ENCODE assay signal across 16 mouse cellular contexts in the genomic region with DNA sequence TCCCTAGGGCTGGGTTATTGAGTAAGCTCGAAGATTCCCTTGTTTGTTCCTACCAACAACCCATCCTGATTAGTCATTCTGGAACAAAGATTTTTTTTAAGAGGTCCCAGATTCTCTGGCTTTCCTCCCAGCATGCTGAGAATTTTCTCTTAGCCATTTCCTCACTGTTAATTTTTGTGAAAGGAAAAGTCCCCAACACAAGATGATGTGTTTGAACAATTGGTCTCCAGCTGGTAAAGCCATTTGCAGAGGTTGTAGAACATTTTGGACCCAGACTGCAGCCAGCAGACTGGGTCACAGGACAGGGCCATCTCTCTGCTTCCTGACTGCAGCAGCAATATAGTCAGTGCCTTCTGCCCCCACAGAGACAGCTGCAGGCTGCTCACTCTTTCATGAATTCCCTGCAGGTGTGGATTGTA. TPM values are rescaled to one million over a fixed set of nuclear protein-coding genes. Genes with fewer than 3 reads are reported as not detected.
DNase-seq lines count a peak whose midpoint lies in the region; ATAC-seq and TF ChIP-seq lines count a peak whose summit lies in the region.
"Had no signal": no experiment of that assay in that cellular context is flagged by ENCODE, and none has a peak within 500 bp of the region (broad histone marks: within the 10 kb centered on the region; RNA-seq: fewer than 3 reads in every experiment).

No protein-coding gene starts in this region.

- no peaks in the 10 kb centered on the region for H3K36me3 ChIP-seq in heart, embryonic 10.5 days
- H3K36me3 ChIP-seq: embryonic facial prominence, embryonic 12.5 days; midbrain, embryonic 10.5 days had no signal

- DNase-seq in heart, adult 11 months, result peak; percentile 99
- DNase-seq in heart, embryonic 10.5 days (ENCODE audit: low spot score), result no peak
- peak; percentile 58 for DNase-seq in gastrocnemius, adult 2 months
- peak; percentile 51 to 69 for DNase-seq in heart, postnatal 36 days
- peak; percentile 48 to 53 for DNase-seq in thymus, postnatal 10 days (ENCODE audit: low spot score in 2 of 2)
- no peak for DNase-seq in layer of hippocampus, postnatal 10 days (ENCODE audit: low spot score in 2 of 2)
- DNase-seq: adrenal gland, postnatal 10 days; cerebellum, adult 2 months; layer of hippocampus, adult 9-11 months had no signal

- ATAC-seq in CD4-positive, CD25-positive, alpha-beta regulatory T cell, adult 4 months, result no peak
- ATAC-seq in cerebellum, adult (ENCODE audit: insufficient number of reproducible peaks, low FRiP score, low TSS enrichment), result no peak
- ATAC-seq: inflammation-experienced regulatory T-cells, adult 6 months had no signal

- H3K9me3 ChIP-seq in heart, embryonic 10.5 days, result no peaks in the 10 kb centered on the region
- H3K9me3 ChIP-seq: embryonic facial prominence, embryonic 12.5 days; midbrain, embryonic 10.5 days had no signal

- TF ChIP-seq CTCF in gastrocnemius, adult 2 months (IDR thresholded peaks at IDR 0.05), result no peak

- H3K27me3 ChIP-seq in heart, embryonic 10.5 days (ENCODE audit: insufficient read depth, poor library complexity, severe bottlenecking), result no peaks in the 10 kb centered on the region
- H3K27me3 ChIP-seq: embryonic facial prominence, embryonic 12.5 days had no signal

- no peaks in the 10 kb centered on the region for H3K4me1 ChIP-seq in heart, embryonic 10.5 days
- H3K4me1 ChIP-seq: embryonic facial prominence, embryonic 12.5 days; midbrain, embryonic 10.5 days had no signal

- no peak overlapping the region for H3K27ac ChIP-seq in heart, embryonic 10.5 days
- peak overlapping the region; percentile 86 for H3K27ac ChIP-seq in gastrocnemius, adult 2 months
- H3K27ac ChIP-seq: embryonic facial prominence, embryonic 12.5 days; midbrain, embryonic 10.5 days had no signal

- 73% methylated on average over 1 of the region's 1 CpGs for WGBS in heart, embryonic 10.5 days

- no peak overlapping the region for H3K4me3 ChIP-seq in heart, embryonic 10.5 days
- H3K4me3 ChIP-seq in gastrocnemius, adult 2 months, result no peak overlapping the region
- H3K4me3 ChIP-seq: embryonic facial prominence, embryonic 12.5 days; midbrain, embryonic 10.5 days had no signal

- intact Hi-C loops in gastrocnemius, adult 2 months (cut with DNase I), result no loop called here
- intact Hi-C loops in heart, postnatal 36 days (cut with DNase I), result loop anchor here (5.0 kb wide), 1 partner anchor 34 kb away; no protein-coding TSS in a partner anchor

RNA-seq across cellular contexts. Expression of a gene that starts 28.3 kb away (rescaled TPM):
- 33.6 and 36.7 TPM in 2 replicates for polyA plus RNA-seq in heart, embryonic 10.5 days (2016; fragmentation: Nextera tagmentation; extraction: Ambion mirVana)
- total RNA-seq in gastrocnemius, adult 2 months (2021), result 10 to 100 TPM; 25.4 to 31.8 TPM
- total RNA-seq in heart, postnatal 36 days (2021), result 10 to 100 TPM; 49.5 to 58.9 TPM
- 100 to 1,000 TPM; 424 to 434 TPM for polyA plus RNA-seq in CD4-positive, CD25-positive, alpha-beta regulatory T cell, adult 4 months (2017; shearing (Covaris generic))
- 10 to 100 TPM; 15.7 to 17.7 TPM for total RNA-seq in layer of hippocampus, postnatal 10 days (2021)

RNA-seq across cellular contexts. Expression of a gene that starts 58.3 kb away (rescaled TPM):
- not detected in 2 replicates for polyA plus RNA-seq in heart, embryonic 10.5 days (2016; fragmentation: Nextera tagmentation; extraction: Ambion mirVana)
- total RNA-seq in gastrocnemius, adult 2 months (2021), result not detected
- not detected for total RNA-seq in heart, postnatal 36 days (2021)
- not detected for polyA plus RNA-seq in CD4-positive, CD25-positive, alpha-beta regulatory T cell, adult 4 months (2017; shearing (Covaris generic))
- not detected for total RNA-seq in layer of hippocampus, postnatal 10 days (2021)
- polyA plus RNA-seq: cerebellum, adult 2 months; embryonic facial prominence, embryonic 12.5 days; liver, embryonic 11.5 days; midbrain, embryonic 10.5 days; stomach, embryonic 16.5 days had no signal

Comparison
In these comparisons a context has a peak if more than half of its experiments do, and no peak if none do; other contexts are left out.
1. DNase-seq: peak in heart, adult 11 months (single experiment), gastrocnemius, adult 2 months (single experiment), heart, postnatal 36 days (2 of 2) and thymus, postnatal 10 days (2 of 2); none in heart, embryonic 10.5 days (single experiment) and layer of hippocampus, postnatal 10 days (0 of 2).